ENCODE assay signal across 29 mouse cellular contexts in genomic region chr2:104064152-104064551, GRCm38 (mm10). TPM values are rescaled to one million over a fixed set of nuclear protein-coding genes. Genes with fewer than 3 reads are reported as not detected.
DNase-seq lines count a peak whose midpoint lies in the region; ATAC-seq and TF ChIP-seq lines count a peak whose summit lies in the region.
"Had no signal": no experiment of that assay in that cellular context is flagged by ENCODE, and none has a peak within 500 bp of the region (broad histone marks: within the 10 kb centered on the region; RNA-seq: fewer than 3 reads in every experiment).

No protein-coding gene starts in this region.

- H3K4me2 ChIP-seq in liver, postnatal 0 days (ENCODE audit: low read depth, low read length): no peak overlapping the region
- no peak overlapping the region for H3K4me2 ChIP-seq in liver, embryonic 11.5 days
- H3K4me2 ChIP-seq in liver, embryonic 13.5 days: no peak overlapping the region
- H3K4me2 ChIP-seq in liver, embryonic 16.5 days (ENCODE audit: low read depth, low read length): no peak overlapping the region
- H3K4me2 ChIP-seq: forebrain, embryonic 13.5 days; heart, embryonic 12.5 days; heart, embryonic 15.5 days; hindbrain, embryonic 13.5 days had no signal

- DNase-seq in liver: peak; percentile 45
- no peak for DNase-seq in liver, postnatal 0 days
- no peak for DNase-seq in liver, embryonic 11.5 days (ENCODE audit: low spot score)
- DNase-seq in liver, embryonic 13.5 days: no peak
- no peak for DNase-seq in cerebellum, postnatal 36 days
- DNase-seq: adrenal gland, adult 2 months; adrenal gland, postnatal 14 days; B cell, adult 2 months; cerebellum, adult 11-12 months; cerebellum, adult 8-10 months; cerebellum, postnatal 10 days; gastrocnemius, postnatal 10 days; gastrocnemius, postnatal 36 days; heart, postnatal 10 days; heart, postnatal 36 days had no signal

- WGBS in liver, postnatal 0 days (ENCODE audit: insufficient replicate concordance): 65% methylated on average over 2 of the region's 2 CpGs
- 66% methylated on average over 2 of the region's 2 CpGs for WGBS in liver, embryonic 11.5 days
- WGBS in liver, embryonic 13.5 days (ENCODE audit: insufficient replicate concordance): 51% methylated on average over 2 of the region's 2 CpGs
- 58% methylated on average over 2 of the region's 2 CpGs for WGBS in liver, embryonic 16.5 days (ENCODE audit: insufficient replicate concordance)

- H3K9me3 ChIP-seq in liver, postnatal 0 days (ENCODE audit: low read length): no peaks in the 10 kb centered on the region
- no peaks in the 10 kb centered on the region for H3K9me3 ChIP-seq in liver, embryonic 11.5 days (ENCODE audit: control insufficient read depth, low read length)
- no peaks in the 10 kb centered on the region for H3K9me3 ChIP-seq in liver, embryonic 13.5 days (replicated peaks)
- no peaks in the 10 kb centered on the region for H3K9me3 ChIP-seq in liver, embryonic 16.5 days (replicated peaks; ENCODE audit: control insufficient read depth, low read length)
- H3K9me3 ChIP-seq: forebrain, embryonic 10.5 days; forebrain, embryonic 13.5 days; G1E; heart, embryonic 12.5 days; heart, embryonic 15.5 days; hindbrain, embryonic 10.5 days; hindbrain, embryonic 13.5 days had no signal

- H3K36me3 ChIP-seq in liver, postnatal 0 days (replicated peaks; ENCODE audit: insufficient read depth, low read length): peaks cover 25% of the 10 kb centered on the region
- peaks cover 14% of the 10 kb centered on the region for H3K36me3 ChIP-seq in liver, embryonic 11.5 days (ENCODE audit: control insufficient read depth, insufficient read depth, low read length)
- H3K36me3 ChIP-seq in liver, embryonic 13.5 days: peaks cover 35% of the 10 kb centered on the region
- H3K36me3 ChIP-seq in liver, embryonic 16.5 days (ENCODE audit: control insufficient read depth, insufficient read depth): peaks cover 21% of the 10 kb centered on the region

- TF ChIP-seq CTCF in liver, postnatal 0 days (IDR thresholded peaks at IDR 0.05; ENCODE audit: low read depth): no peak

- no peak overlapping the region for H3K27ac ChIP-seq in liver, postnatal 0 days (ENCODE audit: low read depth)
- H3K27ac ChIP-seq in liver, embryonic 11.5 days (ENCODE audit: low read depth, low read length): no peak overlapping the region
- H3K27ac ChIP-seq in liver, embryonic 13.5 days: peak overlapping the region; percentile 48; the same call in 1 of the 2 replicates
- H3K27ac ChIP-seq in liver, embryonic 16.5 days (ENCODE audit: low read length): no peak overlapping the region
- H3K27ac ChIP-seq: forebrain, embryonic 10.5 days; forebrain, embryonic 13.5 days; heart, embryonic 15.5 days; hindbrain, embryonic 10.5 days; hindbrain, embryonic 13.5 days had no signal

- no peak overlapping the region for H3K4me3 ChIP-seq in liver, postnatal 0 days (ENCODE audit: low read depth, low read length)
- H3K4me3 ChIP-seq in liver, embryonic 11.5 days (ENCODE audit: low read depth, low read length): no peak overlapping the region
- no peak overlapping the region for H3K4me3 ChIP-seq in liver, embryonic 13.5 days (replicated peaks)
- H3K4me3 ChIP-seq in liver, embryonic 16.5 days (ENCODE audit: low read depth, low read length): no peak overlapping the region
- H3K4me3 ChIP-seq: forebrain, embryonic 10.5 days; forebrain, embryonic 13.5 days; heart, embryonic 12.5 days; heart, embryonic 15.5 days; hindbrain, embryonic 10.5 days; hindbrain, embryonic 13.5 days had no signal

- peaks cover 10% of the 10 kb centered on the region for H3K4me1 ChIP-seq in liver, postnatal 0 days (ENCODE audit: insufficient read depth)
- H3K4me1 ChIP-seq in liver, embryonic 11.5 days (replicated peaks; ENCODE audit: control insufficient read depth, insufficient read depth, low read length): peaks cover 5% of the 10 kb centered on the region; the same call in 1 of the 2 replicates
- peaks cover 51% of the 10 kb centered on the region for H3K4me1 ChIP-seq in liver, embryonic 13.5 days (replicated peaks)
- H3K4me1 ChIP-seq in liver, embryonic 16.5 days (ENCODE audit: control insufficient read depth, low read depth, low read length): peaks cover 13% of the 10 kb centered on the region
- H3K4me1 ChIP-seq: forebrain, embryonic 10.5 days; forebrain, embryonic 13.5 days; heart, embryonic 12.5 days; hindbrain, embryonic 10.5 days; hindbrain, embryonic 13.5 days had no signal

- no peak overlapping the region for H3K9ac ChIP-seq in liver, postnatal 0 days (replicated peaks)
- no peak overlapping the region for H3K9ac ChIP-seq in liver, embryonic 11.5 days (ENCODE audit: low read depth, low read length)
- H3K9ac ChIP-seq in liver, embryonic 13.5 days: no peak overlapping the region
- no peak overlapping the region for H3K9ac ChIP-seq in liver, embryonic 16.5 days (ENCODE audit: low read depth, low read length)
- H3K9ac ChIP-seq: forebrain, embryonic 13.5 days; heart, embryonic 12.5 days; heart, embryonic 15.5 days; hindbrain, embryonic 13.5 days had no signal

- TF ChIP-seq EP300 in liver, postnatal 0 days (IDR thresholded peaks at IDR 0.05; ENCODE audit: low read depth): no peak

- no peaks in the 10 kb centered on the region for H3K27me3 ChIP-seq in liver, postnatal 0 days (ENCODE audit: insufficient read depth, low read length)
- H3K27me3 ChIP-seq in liver, embryonic 11.5 days (replicated peaks; ENCODE audit: control insufficient read depth, insufficient read depth, low read length): no peaks in the 10 kb centered on the region
- H3K27me3 ChIP-seq in liver, embryonic 13.5 days: no peaks in the 10 kb centered on the region
- H3K27me3 ChIP-seq in liver, embryonic 16.5 days (ENCODE audit: control insufficient read depth, insufficient read depth, low read depth, low read length): no peaks in the 10 kb centered on the region
- H3K27me3 ChIP-seq: CH12.LX; forebrain, embryonic 13.5 days; heart, embryonic 12.5 days; heart, embryonic 15.5 days; hindbrain, embryonic 13.5 days had no signal

- ATAC-seq in liver, postnatal 0 days: no peak
- peak; percentile 60; the same call in 1 of the 2 replicates for ATAC-seq in liver, embryonic 11.5 days (replicated peaks; ENCODE audit: low FRiP score)
- ATAC-seq in liver, embryonic 13.5 days (ENCODE audit: low read depth): peak; percentile 80
- ATAC-seq in liver, embryonic 16.5 days (ENCODE audit: low read depth): peak; percentile 74
- ATAC-seq in cerebellum, adult (ENCODE audit: insufficient number of reproducible peaks, low FRiP score, low TSS enrichment): no peak
- ATAC-seq: forebrain, embryonic 13.5 days; forebrain, embryonic 16.5 days; hindbrain, embryonic 16.5 days had no signal

RNA-seq across cellular contexts. Expression of gene Gm10912, which starts 1.5 kb away (rescaled TPM):
- 0.11 TPM in 1 of 2 replicates, not detected in the other for polyA plus RNA-seq in liver, postnatal 0 days (2015; fragmentation: Nextera tagmentation; extraction: Ambion mirVana)
- 0.10 TPM in 1 of 2 replicates, not detected in the other for polyA plus RNA-seq in liver, embryonic 11.5 days (2014; fragmentation: Nextera tagmentation; extraction: Ambion mirVana)
- 0.06 TPM in 1 of 2 replicates, not detected in the other for polyA plus RNA-seq in liver, embryonic 13.5 days (2015; fragmentation: Nextera tagmentation; extraction: Ambion mirVana)
- 0.05 and 0.21 TPM in 2 replicates for polyA plus RNA-seq in liver, embryonic 16.5 days (2015; fragmentation: Nextera tagmentation; extraction: Ambion mirVana)
- polyA plus RNA-seq: embryonic facial prominence, embryonic 11.5 days; embryonic facial prominence, embryonic 14.5 days; forebrain, embryonic 10.5 days; forebrain, embryonic 13.5 days; forebrain, embryonic 16.5 days; G1E; heart, embryonic 12.5 days; hindbrain, embryonic 10.5 days; hindbrain, embryonic 13.5 days; hindbrain, embryonic 16.5 days had no signal

RNA-seq across cellular contexts. Expression of gene Gm10799, which starts 4.2 kb away (rescaled TPM):
- not detected in 2 replicates for polyA plus RNA-seq in liver, postnatal 0 days (2015; fragmentation: Nextera tagmentation; extraction: Ambion mirVana)
- not detected in 2 replicates for polyA plus RNA-seq in liver, embryonic 11.5 days (2014; fragmentation: Nextera tagmentation; extraction: Ambion mirVana)
- not detected in 2 replicates for polyA plus RNA-seq in liver, embryonic 13.5 days (2015; fragmentation: Nextera tagmentation; extraction: Ambion mirVana)
- not detected in 2 replicates for polyA plus RNA-seq in liver, embryonic 16.5 days (2015; fragmentation: Nextera tagmentation; extraction: Ambion mirVana)
- polyA plus RNA-seq: adrenal gland, adult 2 months; embryonic facial prominence, embryonic 11.5 days; embryonic facial prominence, embryonic 14.5 days; forebrain, embryonic 10.5 days; forebrain, embryonic 13.5 days; forebrain, embryonic 16.5 days; G1E; heart, embryonic 12.5 days; heart, embryonic 15.5 days; hindbrain, embryonic 10.5 days; hindbrain, embryonic 13.5 days; hindbrain, embryonic 16.5 days had no signal

RNA-seq across cellular contexts. Expression of gene Cd59b, which starts 5.5 kb away (rescaled TPM):
- 4.4 and 4.5 TPM in 2 replicates for polyA plus RNA-seq in liver, postnatal 0 days (2015; fragmentation: Nextera tagmentation; extraction: Ambion mirVana)
- polyA plus RNA-seq in liver, embryonic 11.5 days (2014; fragmentation: Nextera tagmentation; extraction: Ambion mirVana): 8.7 and 10.6 TPM in 2 replicates
- 13.1 and 13.3 TPM in 2 replicates for polyA plus RNA-seq in liver, embryonic 13.5 days (2015; fragmentation: Nextera tagmentation; extraction: Ambion mirVana)
- polyA plus RNA-seq in liver, embryonic 16.5 days (2015; fragmentation: Nextera tagmentation; extraction: Ambion mirVana): 9.7 and 11.0 TPM in 2 replicates
- polyA plus RNA-seq: G1E had no signal

RNA-seq across cellular contexts. Expression of gene Cd59a, which starts 31.4 kb away (rescaled TPM):
- 73.8 and 76.9 TPM in 2 replicates for polyA plus RNA-seq in liver, postnatal 0 days (2015; fragmentation: Nextera tagmentation; extraction: Ambion mirVana)
- polyA plus RNA-seq in liver, embryonic 11.5 days (2014; fragmentation: Nextera tagmentation; extraction: Ambion mirVana): 73.4 and 77.6 TPM in 2 replicates
- 82.9 and 85.7 TPM in 2 replicates for polyA plus RNA-seq in liver, embryonic 13.5 days (2015; fragmentation: Nextera tagmentation; extraction: Ambion mirVana)
- polyA plus RNA-seq in liver, embryonic 16.5 days (2015; fragmentation: Nextera tagmentation; extraction: Ambion mirVana): 101 and 109 TPM in 2 replicates

RNA-seq across cellular contexts. Expression of gene 4931422A03Rik, which starts 36.0 kb away (rescaled TPM):
- 1.0 and 1.5 TPM in 2 replicates for polyA plus RNA-seq in liver, postnatal 0 days (2015; fragmentation: Nextera tagmentation; extraction: Ambion mirVana)
- polyA plus RNA-seq in liver, embryonic 11.5 days (2014; fragmentation: Nextera tagmentation; extraction: Ambion mirVana): 3.2 and 3.5 TPM in 2 replicates
- 0.99 and 1.3 TPM in 2 replicates for polyA plus RNA-seq in liver, embryonic 13.5 days (2015; fragmentation: Nextera tagmentation; extraction: Ambion mirVana)
- polyA plus RNA-seq in liver, embryonic 16.5 days (2015; fragmentation: Nextera tagmentation; extraction: Ambion mirVana): 1.1 and 1.8 TPM in 2 replicates
- polyA plus RNA-seq: adrenal gland, adult 2 months; G1E had no signal

Comparison
In these comparisons a context has a peak if more than half of its experiments do, and no peak if none do; other contexts are left out.
1. ATAC-seq: peak in liver, embryonic 11.5 days (single experiment), liver, embryonic 13.5 days (single experiment) and liver, embryonic 16.5 days (single experiment); none in liver, postnatal 0 days (single experiment) and cerebellum, adult (single experiment).